Mouse (Mus musculus) C2C12 (cell line): ENCODE measurements around the gene Tesk1. TPM values are rescaled to one million over a fixed set of nuclear protein-coding genes. Genes with fewer than 3 reads are reported as not detected.
A peak's percentile ranks its signal among the peaks of the same experiment; 100 is the strongest.

Experiments used
- H3K27me3 ChIP-seq: one replicate; pipeline ENCODE4 v1.6.1; 2011; ENCODE audit not compliant: control insufficient read depth, insufficient read depth, insufficient read length
- H3K36me3 ChIP-seq: one replicate; pipeline ENCODE4 v1.6.1; 2011; ENCODE audit not compliant: control insufficient read depth, insufficient read depth
- H3K4me3 ChIP-seq: one replicate; pipeline ENCODE4 v1.5.1; 2011; ENCODE audit warnings: mild to moderate bottlenecking, control low read depth; ENCODE audit not compliant: poor library complexity, insufficient read depth, severe bottlenecking
- H3K79me2 ChIP-seq: one replicate; pipeline ENCODE4 v1.6.1; 2011; ENCODE audit not compliant: control insufficient read depth, insufficient read depth
- H3K79me3 ChIP-seq: one replicate; pipeline ENCODE4 v1.6.1; 2011; ENCODE audit warnings: low read depth, control low read depth
- H3ac ChIP-seq: one replicate; pipeline ENCODE3; 2011; ENCODE audit warnings: low read depth; ENCODE audit not compliant: control insufficient read depth, insufficient read length
- CEBPB ChIP-seq: IDR thresholded peaks from one replicate; pipeline ENCODE4 v1.6.1; 2011; ENCODE audit warnings: low read depth, mild to moderate bottlenecking, control low read depth, moderate library complexity
- CTCF ChIP-seq: IDR thresholded peaks from one replicate; pipeline ENCODE4 v1.5.1; 2011; ENCODE audit not compliant: control insufficient read depth, insufficient read depth, insufficient read length
- FOSL1 ChIP-seq: IDR thresholded peaks from one replicate; pipeline ENCODE4 v1.8.0; 2011; ENCODE audit warnings: mild to moderate bottlenecking, low read length; ENCODE audit not compliant: poor library complexity, insufficient read depth, severe bottlenecking
- MAX ChIP-seq: IDR thresholded peaks from one replicate; pipeline ENCODE4 v1.6.1; 2011; ENCODE audit warnings: mild to moderate bottlenecking, control low read depth
- MYOD1 ChIP-seq: IDR thresholded peaks from one replicate; pipeline ENCODE4 v1.6.1; 2011; ENCODE audit warnings: low read depth; ENCODE audit not compliant: control insufficient read depth, insufficient read length
- MYOG ChIP-seq: IDR thresholded peaks from one replicate; pipeline ENCODE4 v1.6.1; 2011; ENCODE audit not compliant: control insufficient read depth, insufficient read length; ENCODE audit errors: extremely low read depth
- USF1 ChIP-seq: IDR thresholded peaks from one replicate; pipeline ENCODE4 v1.6.1; 2011; ENCODE audit warnings: low read depth, mild to moderate bottlenecking, control low read depth, moderate library complexity
- polyA plus RNA-seq: library from polyadenylated mRNA; unstranded; fragments of >200 nt; fragmentation: generic; extraction: Trizol; gene quantifications from one replicate; pipeline ENCODE4 v1.2.1, GENCODE M21; 2012; ENCODE audit warnings: missing spikeins

Gene Tesk1
- polyA plus RNA-seq, 1 experiment = 28.9 TPM

DNA sequence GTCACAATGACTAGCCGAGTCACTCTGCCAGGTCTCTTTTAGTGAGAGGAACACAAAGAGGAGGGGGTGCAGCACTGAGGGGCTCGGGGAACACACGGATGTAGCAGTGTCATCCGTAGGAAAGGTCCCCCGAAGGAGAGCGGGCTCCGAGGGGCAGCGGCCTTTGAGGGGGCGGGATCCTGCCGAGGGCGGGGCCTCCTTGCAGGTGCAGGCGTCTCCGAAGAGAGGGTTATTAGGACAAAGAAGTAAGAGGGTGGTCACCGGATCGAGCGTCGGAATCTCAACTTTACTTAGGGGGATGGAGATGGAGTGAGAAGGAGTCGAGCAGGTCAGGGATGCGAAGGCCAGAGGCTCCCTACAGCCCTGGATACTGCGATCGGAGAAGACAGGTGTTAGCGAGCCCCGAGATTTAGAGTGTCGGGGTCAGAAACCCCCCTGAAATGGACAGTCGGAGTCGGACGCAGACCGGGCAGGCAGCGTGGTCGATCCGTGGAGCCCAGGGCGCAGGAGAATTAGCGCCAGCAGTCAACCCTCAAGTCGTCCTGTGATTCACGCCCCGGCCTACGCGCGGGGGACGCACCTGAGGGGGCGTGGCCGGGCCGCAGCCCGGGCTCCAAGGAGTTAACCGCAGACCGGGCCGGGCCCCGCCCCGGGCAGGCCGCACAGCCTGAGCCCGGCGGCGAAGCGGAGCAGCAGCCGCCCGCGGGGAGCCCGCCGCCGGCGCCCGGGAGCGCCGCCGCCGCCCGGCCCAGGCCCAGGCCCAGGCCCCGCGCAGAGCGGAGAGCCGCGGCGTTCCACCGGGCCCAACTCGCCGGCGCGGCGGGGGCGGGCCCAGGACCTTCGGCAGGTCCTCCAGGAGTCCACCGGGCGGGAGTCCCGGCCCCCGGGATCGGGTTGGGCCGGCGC lies 970 bp downstream of the Tesk1 start:
- H3K79me3 ChIP-seq = no peaks in the 10 kb centered on the region
- no peaks in the 10 kb centered on the region for H3K27me3 ChIP-seq
- H3K36me3 ChIP-seq = peaks cover 6% of the 10 kb centered on the region
- peaks cover 8% of the 10 kb centered on the region for H3K79me2 ChIP-seq
- H3ac ChIP-seq = peak overlapping the region; percentile 70
- H3K4me3 ChIP-seq = peak overlapping the region; percentile 59
- TF ChIP-seq MYOD1 = no peak
- TF ChIP-seq FOSL1 = no peak
- TF ChIP-seq MYOG = no peak
- TF ChIP-seq USF1 = no peak
- no peak for TF ChIP-seq CEBPB
- TF ChIP-seq MAX = no peak
- no peak for TF ChIP-seq CTCF

DNA sequence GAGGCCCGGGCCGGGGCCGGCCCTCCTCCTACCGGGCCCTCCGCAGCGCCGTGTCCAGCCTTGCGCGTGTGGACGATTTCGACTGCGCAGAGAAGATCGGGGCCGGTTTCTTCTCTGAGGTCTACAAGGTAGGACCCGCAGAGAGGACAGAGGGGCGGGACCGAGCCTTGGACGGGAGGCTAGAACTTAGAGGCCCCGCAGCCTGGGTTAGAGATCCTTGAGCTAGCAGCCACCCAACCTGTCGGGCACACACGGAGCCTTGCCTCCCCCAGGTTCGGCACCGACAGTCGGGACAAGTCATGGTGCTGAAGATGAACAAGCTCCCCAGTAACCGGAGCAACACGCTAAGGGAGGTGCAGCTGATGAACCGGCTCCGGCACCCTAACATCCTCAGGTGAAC lies 1.8 kb downstream of the Tesk1 start:
- TF ChIP-seq USF1 (no peak), CEBPB (no peak), MYOD1 (no peak), CTCF (no peak), FOSL1 (no peak), MYOG (no peak), MAX (no peak)
- Histone ChIP-seq H3K36me3 (peaks cover 6% of the 10 kb centered on the region), H3K79me2 (peaks cover 8% of the 10 kb centered on the region), H3K4me3 (peak overlapping the region; percentile 59), H3K79me3 (no peaks in the 10 kb centered on the region), H3K27me3 (no peaks in the 10 kb centered on the region), H3ac (peak overlapping the region; percentile 67)

DNA sequence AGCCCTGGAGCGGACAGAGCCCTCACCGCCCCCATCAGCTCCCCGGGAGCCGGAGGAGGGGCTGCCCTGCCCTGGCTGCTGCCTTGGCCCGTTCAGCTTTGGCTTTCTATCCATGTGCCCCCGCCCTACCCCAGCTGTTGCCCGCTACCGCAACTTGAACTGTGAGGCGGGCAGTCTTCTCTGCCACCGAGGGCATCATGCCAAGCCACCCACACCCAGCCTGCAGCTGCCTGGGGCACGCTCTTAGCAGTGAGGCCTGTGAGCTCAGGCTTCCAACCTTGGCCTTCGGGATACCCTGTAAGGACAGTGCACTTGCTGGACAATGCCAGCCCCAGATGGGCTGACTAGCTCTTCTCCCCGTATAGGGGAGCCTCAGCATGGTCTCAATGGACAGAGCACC lies 5.5 kb downstream of the Tesk1 start:
- H3K79me2 ChIP-seq = peaks cover 8% of the 10 kb centered on the region
- H3K79me3 ChIP-seq = no peaks in the 10 kb centered on the region
- H3ac ChIP-seq = no peak overlapping the region
- peaks cover 6% of the 10 kb centered on the region for H3K36me3 ChIP-seq
- TF ChIP-seq MYOD1 = peak; percentile 87
- no peak for TF ChIP-seq USF1
- TF ChIP-seq MYOG = no peak
- no peak for TF ChIP-seq MAX
- H3K4me3 ChIP-seq = no peak overlapping the region
- H3K27me3 ChIP-seq = no peaks in the 10 kb centered on the region

DNA sequence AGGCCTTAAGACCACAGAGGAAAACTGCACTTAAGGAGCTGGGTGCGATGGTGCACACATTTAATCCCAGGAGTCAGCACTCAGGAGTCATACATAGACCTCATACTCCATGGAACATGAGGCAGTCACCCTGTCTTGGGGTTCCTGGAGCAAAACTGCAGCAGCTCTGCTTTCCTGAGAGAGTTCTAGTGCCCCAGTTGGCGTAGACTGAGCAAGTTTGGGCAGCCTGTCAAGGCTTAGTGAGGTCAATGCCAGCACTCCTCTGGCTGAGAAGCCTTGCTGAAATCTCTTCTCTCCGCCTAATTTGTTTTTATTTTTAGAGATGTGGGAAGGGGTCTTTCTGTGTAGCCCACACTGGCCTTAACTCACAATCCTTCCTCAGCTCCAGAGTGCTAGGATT lies 6.8 kb downstream of the Tesk1 start:
- no peak overlapping the region for H3K4me3 ChIP-seq

DNA sequence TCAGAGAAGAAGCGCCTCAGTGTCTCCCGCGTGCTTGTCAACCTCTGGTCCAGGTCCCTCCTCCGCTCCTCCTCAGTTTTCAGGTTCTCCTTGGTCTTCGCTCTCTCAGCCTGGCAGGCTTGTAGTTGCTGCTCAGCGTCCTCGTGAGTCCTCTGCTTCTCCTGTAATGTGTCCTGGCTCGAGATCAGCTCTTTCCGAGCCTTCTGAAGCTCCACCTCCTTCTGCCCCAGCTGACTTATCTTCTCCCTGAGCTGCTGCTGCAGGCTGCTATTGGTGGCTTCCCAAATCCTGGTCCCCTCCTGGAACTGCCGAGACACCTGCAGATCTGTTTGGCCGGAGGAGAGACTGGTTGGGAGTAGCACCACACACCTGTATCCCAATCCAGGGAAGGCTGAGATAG lies 10.6 kb downstream of the Tesk1 start:
- Histone ChIP-seq H3K79me3 (no peaks in the 10 kb centered on the region), H3K27me3 (peaks cover 4% of the 10 kb centered on the region), H3K36me3 (no peaks in the 10 kb centered on the region), H3K79me2 (no peaks in the 10 kb centered on the region), H3K4me3 (no peak overlapping the region), H3ac (no peak overlapping the region)
- no peak for TF ChIP-seq FOSL1
- TF ChIP-seq CTCF = no peak
- no peak for TF ChIP-seq MYOD1
- TF ChIP-seq MAX = no peak
- no peak for TF ChIP-seq MYOG
- TF ChIP-seq CEBPB = no peak

More for the DNA sequence above, 6.8 kb downstream of the Tesk1 start:
- Histone ChIP-seq H3K27me3 (peaks cover 3% of the 10 kb centered on the region), H3ac (no peak overlapping the region), H3K79me3 (no peaks in the 10 kb centered on the region), H3K36me3 (peaks cover 6% of the 10 kb centered on the region), H3K79me2 (peaks cover 5% of the 10 kb centered on the region)
- TF ChIP-seq FOSL1 (no peak), CTCF (no peak), MAX (no peak)

DNA sequence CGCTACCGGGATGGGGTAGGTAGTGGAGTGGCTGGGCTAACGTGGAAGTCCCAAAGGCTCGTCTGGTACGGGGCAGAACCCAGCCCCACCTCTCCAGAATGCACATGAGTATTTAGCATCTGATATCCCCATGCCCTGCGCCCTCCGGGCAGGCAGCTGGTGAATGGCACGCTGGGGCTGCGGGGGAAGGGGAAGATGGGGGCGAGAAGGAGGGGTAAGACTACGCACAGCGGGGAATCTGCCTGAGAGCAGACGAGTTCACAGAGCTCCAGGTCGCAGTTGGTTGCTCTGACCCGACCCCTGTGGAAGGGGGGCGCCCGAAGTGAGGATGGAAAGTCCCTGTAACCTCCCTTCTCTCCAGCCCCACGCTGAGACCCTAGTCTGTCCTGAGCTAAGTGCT lies 11.7 kb downstream of the Tesk1 start:
- Histone ChIP-seq H3K36me3 (no peaks in the 10 kb centered on the region), H3K79me3 (no peaks in the 10 kb centered on the region), H3ac (no peak overlapping the region), H3K4me3 (no peak overlapping the region), H3K79me2 (no peaks in the 10 kb centered on the region), H3K27me3 (peaks cover 4% of the 10 kb centered on the region)
- TF ChIP-seq USF1 (no peak), CTCF (no peak), MYOD1 (no peak), CEBPB (no peak), FOSL1 (no peak), MAX (no peak)
